Mouse (Mus musculus): Measurements from ENCODE around the gene Prorsd1.
"Not testable (repeated sequence)": the region's sequence is repeated elsewhere in the genome, so short reads cannot be mapped to it uniquely, and the experiment has no call there.

Gene Prorsd1

DNA sequence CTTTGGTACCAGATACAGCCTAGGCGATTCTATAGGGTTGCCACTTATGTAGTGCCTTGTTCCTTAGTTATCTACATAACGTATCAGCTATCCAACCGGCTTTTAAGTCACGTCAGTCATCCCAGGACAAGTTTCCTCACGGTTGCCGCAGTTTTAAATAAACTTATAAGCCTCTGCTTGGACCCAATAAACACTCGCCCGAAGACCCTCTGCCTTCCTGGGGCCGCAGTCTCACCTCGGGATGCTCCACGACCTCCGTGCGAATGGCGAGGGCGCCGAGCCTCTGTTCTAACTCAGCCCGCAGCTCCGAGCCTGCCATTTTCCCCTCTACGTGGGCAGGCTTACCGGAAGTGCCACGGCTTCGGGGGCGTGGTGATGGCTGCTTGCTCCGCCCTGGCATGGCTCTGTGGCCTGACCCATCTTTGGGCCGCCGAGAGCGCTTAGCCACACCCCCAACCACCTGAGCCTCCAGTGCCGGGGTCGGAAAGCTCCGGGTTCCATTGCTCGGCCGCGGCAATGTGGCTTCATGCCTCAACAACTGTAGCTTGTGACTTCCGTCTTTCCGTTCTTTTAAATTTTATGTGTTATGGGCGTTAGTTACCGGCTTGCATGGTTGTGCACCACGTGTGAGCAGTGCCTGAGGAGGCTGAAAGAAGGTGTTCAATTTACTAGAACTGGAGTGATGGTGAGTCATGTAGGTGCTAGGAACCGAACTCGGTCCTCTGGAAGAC, at the start of gene Prorsd1:
Prorsd1 (minus strand) TSS at position 352 of the 731 bp plus-strand sequence.
- no peak for DNase-seq (ENCODE audit: low spot score)

DNA sequence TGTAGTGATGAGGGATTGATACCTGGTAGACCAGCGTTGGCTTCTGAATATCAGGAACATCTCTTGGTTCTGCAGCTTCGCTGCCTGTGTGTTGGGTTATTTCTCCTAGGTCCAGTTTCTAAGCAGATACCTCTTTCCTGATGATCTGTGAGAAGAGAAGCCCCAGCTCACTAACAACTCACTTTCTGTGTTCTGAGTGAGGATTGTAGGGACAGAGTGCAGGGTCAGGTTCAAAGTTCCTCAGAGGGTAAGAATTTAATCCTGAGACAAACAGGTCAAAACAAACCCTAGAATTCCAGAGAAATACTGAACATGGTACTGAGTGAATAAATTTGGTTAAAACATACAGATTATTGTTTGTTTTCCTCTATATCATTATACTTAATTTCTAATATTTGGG, 48.6 kb upstream of the Prorsd1 start:
- no peak for DNase-seq (ENCODE audit: low spot score)

DNA sequence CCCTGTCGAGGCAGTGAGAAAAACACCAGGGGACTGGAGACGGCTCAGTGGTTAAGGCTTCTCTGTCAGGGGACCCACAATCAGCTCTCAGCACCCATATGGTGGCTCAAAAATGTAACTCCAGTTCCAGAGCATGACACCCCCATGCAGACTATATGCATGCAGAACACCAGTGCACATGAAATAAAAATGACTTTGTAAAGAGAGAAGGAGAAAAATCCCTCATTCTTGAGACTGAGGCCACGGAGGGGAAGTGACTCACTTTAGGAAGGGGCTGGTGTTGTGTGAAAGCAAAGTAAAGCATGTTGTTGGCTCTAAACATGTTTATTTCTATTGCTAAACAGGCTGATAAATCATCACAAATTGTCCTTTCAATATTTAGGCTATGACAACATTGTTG, 46.2 kb upstream of the Prorsd1 start:
- DNase-seq (ENCODE audit: low spot score): no peak

DNA sequence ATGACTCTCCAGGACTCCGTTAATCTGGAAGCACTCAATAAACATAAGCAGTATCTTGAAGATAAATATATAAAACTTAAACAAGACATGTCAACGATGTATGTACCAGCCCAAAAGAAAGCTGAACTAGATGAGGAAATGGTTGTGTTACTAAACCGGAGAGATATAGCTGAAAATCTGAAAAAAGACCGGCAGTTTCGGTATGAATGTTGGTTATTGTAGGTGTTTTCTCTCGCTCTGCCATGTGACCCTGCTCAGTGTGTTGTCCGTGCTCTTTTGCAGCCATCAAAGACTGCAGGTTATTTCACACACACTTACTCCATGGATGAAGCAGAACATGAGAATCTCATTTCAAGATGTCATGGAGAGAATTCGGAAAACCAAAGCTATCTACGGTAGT, 45.6 kb upstream of the Prorsd1 start:
- no peak for DNase-seq (ENCODE audit: low spot score)

GRCm38 (mm10) chr11:29549425-29549778, 34.6 kb upstream of the Prorsd1 start:
- no peak for DNase-seq (ENCODE audit: low spot score)

DNA sequence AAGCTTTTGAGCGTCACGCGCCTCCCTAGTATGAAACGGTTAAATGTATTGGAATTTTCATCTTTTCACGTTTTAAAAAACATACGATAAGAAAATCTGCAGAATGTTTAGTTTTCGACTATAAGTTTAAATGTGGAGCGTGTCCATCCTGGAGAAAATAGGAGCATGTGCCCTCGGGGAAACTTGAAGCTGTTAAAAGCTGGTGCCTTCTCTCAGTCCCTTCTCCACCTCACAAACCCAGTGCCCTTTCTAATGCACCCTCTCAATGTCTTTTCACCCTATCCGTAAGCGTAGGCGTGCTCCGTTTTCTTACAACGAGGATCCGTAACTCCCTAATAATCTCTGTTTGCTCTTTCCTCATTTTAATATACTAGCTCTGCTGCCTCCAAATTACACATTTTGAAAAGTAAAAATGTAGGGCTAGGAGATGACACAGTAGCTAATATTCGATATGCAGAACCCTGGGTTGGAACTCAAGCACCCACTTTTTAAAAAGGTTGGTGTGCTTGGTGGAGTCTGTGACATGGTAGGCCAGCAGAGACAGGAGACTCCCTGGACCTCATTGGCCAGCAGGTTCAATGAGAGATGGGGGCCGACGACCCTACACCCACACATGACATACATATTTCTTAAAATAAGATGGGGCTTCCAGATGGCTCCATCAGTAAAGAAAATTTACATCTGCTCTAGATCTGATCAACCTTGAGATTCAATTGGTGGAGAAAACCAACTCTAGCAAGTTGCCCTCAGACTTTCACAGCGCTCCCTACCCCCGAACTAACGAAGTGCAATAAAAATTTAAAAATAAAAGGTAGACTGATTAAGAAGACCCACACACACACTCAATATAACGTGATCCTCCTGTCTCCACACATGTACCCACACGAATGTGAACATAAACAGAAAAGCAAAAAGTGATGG, 33.9 kb upstream of the Prorsd1 start:
- no peak for DNase-seq (ENCODE audit: low spot score)

- peak; percentile 85 for DNase-seq (ENCODE audit: low spot score)
Observed at GRCm38 (mm10) chr11:29547752-29548503, 33.1 kb upstream of the Prorsd1 start, which contains the start of the genes Clhc1 and Rps27a. TSS of gene Clhc1 (plus strand) at chr11:29547950. TSS of gene Rps27a (minus strand) at chr11:29548109.

DNA sequence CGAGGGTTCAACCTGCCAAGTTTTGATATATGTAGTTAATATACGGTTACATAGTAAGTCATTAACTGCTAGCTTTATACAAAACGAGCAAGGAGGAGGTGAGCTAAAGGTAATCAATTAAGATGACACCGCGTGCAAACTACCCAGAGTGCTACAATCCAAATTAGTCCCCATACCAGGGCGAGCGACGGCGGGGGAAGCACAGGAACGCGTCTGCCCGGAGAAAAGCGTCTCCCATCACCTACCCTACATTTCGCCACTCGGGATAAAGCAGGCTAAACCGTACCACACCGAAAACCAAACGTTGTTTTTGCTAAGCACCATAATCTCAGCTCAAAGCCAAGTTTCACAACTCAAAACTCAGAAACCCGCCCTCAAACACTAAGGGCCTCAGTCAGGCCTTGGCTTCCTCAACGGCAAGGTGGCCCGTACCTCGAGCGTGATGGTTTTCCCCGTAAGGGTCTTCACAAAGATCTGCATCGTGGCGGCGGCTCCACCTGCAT, 32.5 kb upstream of the Prorsd1 start:
- DNase-seq (ENCODE audit: low spot score): no peak

GRCm38 (mm10) chr11:29546762-29547161, 31.9 kb upstream of the Prorsd1 start:
- DNase-seq (ENCODE audit: low spot score): no peak

DNA sequence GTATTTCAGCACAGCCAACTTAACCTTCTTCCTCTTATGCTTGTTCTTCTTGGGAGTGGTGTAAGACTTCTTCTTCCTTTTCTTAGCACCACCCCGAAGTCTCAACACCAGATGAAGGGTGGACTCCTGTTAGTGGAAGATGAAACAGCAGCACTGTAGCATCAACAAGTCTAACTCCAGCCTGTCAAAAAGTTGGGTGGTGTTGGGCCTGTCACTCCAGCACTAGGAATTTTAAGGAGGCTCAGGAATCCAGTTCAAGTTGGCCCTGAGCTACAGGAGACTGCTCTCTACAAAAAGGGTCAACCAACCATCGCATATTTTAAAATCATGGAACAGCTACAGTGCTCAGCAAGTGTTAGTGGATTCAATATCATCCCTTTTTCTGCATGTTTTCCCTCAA, 31.5 kb upstream of the Prorsd1 start:
- not testable (repeated sequence) for DNase-seq (ENCODE audit: low spot score)

DNA sequence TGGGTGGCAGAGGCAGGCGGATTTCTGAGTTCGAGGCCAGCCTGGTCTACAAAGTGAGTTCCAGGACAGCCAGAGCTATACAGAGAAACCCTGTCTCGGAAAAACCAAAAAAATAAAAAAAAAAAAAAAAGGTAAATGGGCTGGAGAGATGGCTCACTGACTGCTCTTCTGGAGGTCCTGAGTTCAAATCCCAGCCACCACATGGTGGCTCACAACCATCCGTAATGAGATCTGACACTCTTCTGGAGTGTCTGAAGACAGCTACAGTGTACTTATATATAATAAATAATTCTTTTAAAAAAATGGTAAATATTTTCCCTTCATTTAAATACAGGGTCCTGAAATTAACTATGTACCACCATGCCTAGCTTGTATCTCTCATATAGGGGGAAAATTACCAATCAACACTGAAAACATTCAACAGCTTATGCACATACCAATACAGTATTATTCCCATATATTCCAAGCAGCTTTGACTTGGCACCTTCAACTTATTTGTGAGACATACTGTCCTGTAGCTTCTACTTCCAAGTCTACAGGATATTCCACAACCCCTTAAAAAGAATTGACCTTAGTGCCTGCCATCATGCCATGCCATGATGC, 30.4 kb upstream of the Prorsd1 start:
- not testable (repeated sequence) for DNase-seq (ENCODE audit: low spot score)

DNA sequence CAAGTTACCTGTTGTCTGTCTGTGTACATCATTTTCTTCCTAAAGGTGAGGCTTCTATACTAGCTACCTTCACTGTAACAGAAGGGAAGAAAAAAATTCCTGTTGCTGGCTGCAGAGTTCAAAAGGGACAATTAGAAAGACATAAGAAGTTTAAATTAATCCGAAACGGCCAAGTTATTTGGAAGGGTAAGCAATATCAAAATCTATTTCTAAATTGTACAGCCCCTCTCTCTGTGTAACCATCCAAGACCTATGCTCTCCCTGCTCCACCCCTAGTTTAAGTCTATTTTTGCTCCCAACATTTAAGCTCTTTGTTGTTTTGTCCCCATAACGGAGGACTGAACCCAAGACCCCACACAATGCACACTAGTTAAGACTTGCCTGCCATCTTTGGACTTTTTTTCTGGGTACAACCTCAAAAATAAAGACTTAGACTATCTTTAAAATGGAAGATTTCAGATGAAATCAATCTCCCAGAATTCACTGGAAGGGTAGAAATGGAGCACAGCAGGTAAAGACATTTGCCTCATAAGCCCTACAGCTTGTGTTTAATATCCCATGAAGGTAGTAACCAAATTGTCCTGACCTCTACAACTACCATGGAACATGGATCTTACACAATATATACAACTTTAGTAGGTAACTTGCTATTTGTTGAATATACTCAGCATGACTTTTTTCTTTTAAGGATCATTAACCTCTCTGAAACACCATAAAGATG, 29.6 kb upstream of the Prorsd1 start:
- no peak for DNase-seq (ENCODE audit: low spot score)

GRCm38 (mm10) chr11:29538201-29538600, 23.4 kb upstream of the Prorsd1 start:
- DNase-seq (ENCODE audit: low spot score): no peak

DNA sequence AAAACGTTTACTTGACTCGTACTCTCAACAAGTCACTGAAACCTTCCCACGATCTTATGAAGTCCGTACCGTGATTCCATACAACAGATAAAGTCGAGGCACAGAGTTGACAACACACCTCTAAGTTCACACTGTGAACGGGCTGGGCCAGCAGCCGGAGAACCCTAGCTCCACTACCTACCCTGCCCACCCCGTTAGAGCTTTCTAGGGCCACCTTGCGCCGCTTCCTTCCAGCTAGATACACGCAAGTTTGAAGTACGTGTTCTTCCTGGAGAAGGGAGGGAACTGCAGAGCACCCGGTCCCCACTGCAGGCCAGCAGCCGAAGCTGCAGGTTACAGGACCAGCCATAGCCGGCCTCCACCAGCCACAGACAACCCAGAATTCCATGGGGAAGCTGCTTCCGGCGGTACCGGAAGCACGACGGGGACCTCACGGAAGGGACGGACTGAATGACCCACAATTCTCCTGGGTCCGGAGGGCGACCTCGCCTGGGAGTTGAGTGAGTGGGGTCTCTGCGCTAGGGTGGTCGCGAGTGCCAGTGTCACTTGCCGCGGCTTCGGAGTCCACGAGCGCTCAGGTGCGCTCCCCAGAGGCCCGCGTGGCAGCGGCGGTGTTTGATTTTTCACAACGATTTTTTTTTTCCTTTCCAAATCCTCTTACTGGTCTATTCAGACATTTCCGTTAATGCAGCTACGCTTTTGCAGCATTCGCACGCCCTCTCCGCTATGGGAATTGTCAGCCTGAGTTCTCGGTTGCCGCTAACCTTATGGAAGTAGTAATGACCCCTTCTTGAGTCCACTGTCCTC, 11.4 kb upstream of the Prorsd1 start, which contains the start of gene Mtif2:
Mtif2 (plus strand) TSS at position 421 of the 807 bp plus-strand sequence.
- DNase-seq (ENCODE audit: low spot score): peak; percentile 47

GRCm38 (mm10) chr11:29514325-29514681, 530 bp downstream of the Prorsd1 start:
- DNase-seq (ENCODE audit: low spot score): no peak

DNA sequence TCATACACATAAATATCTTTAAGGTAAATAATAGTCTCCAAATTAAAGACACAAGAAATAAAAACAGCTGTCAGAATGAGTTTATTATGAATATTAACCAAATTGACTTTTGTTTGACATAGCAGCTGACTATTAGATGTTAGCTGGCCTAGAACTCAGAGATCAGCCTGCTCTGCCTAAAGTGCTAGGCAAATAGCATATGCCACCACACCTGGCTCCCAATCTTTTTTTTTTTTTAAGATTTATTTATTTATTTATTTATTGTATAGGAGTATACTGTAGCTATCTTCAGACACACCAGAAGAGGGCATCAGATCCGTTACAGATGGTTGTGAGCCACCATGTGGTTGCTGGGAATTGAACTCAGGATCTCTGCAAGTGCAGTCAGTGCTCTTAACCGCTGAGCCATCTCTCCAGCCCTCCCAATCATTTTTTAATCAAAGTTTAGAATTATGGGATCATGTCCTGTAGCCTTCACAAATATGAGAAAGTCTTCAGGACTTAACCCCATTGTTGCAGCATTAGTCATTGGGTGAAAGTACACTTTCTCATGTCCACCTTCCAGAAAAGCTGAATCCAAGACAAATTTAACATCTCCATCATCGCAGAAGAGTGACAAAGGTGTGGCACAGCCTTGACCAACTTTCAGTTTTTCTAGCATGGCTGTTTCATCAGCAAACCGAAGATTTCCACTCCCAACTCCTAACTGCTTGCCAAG, 1.9 kb downstream of the Prorsd1 start:
- no peak for DNase-seq (ENCODE audit: low spot score)

- DNase-seq (ENCODE audit: low spot score): no peak
Observed at GRCm38 (mm10) chr11:29509421-29509820, 5.4 kb downstream of the Prorsd1 start.

- no peak for DNase-seq (ENCODE audit: low spot score)
Observed at GRCm38 (mm10) chr11:29504899-29505625, 9.8 kb downstream of the Prorsd1 start.
